Mouse (Mus musculus) hindbrain, embryonic 10.5 days (tissue): ENCODE results near the gene Psg25. TPM values are rescaled to one million over a fixed set of nuclear protein-coding genes. Genes with fewer than 3 reads are reported as not detected.
A peak's percentile ranks its signal among the peaks of the same experiment; 100 is the strongest.
"Not testable (repeated sequence)": the region's sequence is repeated elsewhere in the genome, so short reads cannot be mapped to it uniquely, and the experiment has no call there.

Experiments
- DNase-seq: peaks from one replicate; pipeline ENCODE4 v3.0.0-alpha.2; 2017; ENCODE audit warnings: low spot score
- H3K27ac ChIP-seq: fragments of 300-500 bp; sonication (generic); 2 replicates; pipeline ENCODE4 v1.5.1; 2016; ENCODE audit warnings: mild to moderate bottlenecking, moderate library complexity
- H3K27me3 ChIP-seq: fragments of 300-500 bp; sonication (generic); 2 replicates; pipeline ENCODE4 v1.6.1; 2016; ENCODE audit warnings: mild to moderate bottlenecking; ENCODE audit not compliant: poor library complexity, insufficient read depth, severe bottlenecking
- H3K36me3 ChIP-seq: fragments of 300-500 bp; sonication (generic); 2 replicates; pipeline ENCODE4 v1.6.1; 2016; ENCODE audit warnings: mild to moderate bottlenecking, moderate library complexity
- H3K4me1 ChIP-seq: fragments of 300-500 bp; sonication (generic); replicated peaks from 2 replicates; pipeline ENCODE4 v1.6.1; 2016; ENCODE audit warnings: mild to moderate bottlenecking
- H3K4me3 ChIP-seq: fragments of 300-500 bp; sonication (generic); 2 replicates; pipeline ENCODE4 v1.5.1; 2016; ENCODE audit warnings: mild to moderate bottlenecking, moderate library complexity
- H3K9me3 ChIP-seq: fragments of 300-500 bp; sonication (generic); 2 replicates; pipeline ENCODE4 v1.6.1; 2016; ENCODE audit warnings: mild to moderate bottlenecking, moderate library complexity
- WGBS: fragments of 180-500 bp; shearing (Covaris S2); methylation state at CpG from one replicate; pipeline ENCODE4 v1.1.7; 2016; 5-methylcytosine and 5-hydroxymethylcytosine counted together
- polyA plus RNA-seq: library from polyadenylated mRNA; unstranded; fragments of >200 nt; fragmentation: Nextera tagmentation; extraction: Ambion mirVana; gene quantifications from 2 replicates; pipeline ENCODE4 v1.2.1, GENCODE M21; 2016

Psg25 gene
- polyA plus RNA-seq = not detected in 2 replicates

DNA sequence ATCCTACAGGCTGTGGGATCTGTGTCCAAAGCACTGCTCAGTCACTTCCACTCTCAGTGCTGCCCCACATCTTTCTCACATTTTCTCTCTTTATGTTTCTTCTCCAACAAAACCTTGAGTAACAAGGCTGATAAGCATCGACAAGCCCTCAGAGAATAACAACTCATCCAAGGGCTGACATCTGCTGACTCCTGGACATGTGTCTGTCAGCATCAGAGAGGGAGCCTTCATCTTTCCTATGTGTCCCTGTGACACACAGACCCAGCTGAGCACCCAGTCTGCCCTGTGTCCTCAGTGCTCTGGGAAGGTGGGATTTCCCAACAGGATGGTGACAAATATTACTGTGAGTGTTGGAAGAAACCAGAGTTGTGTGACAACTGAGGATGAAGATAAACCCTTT, at the start of gene Psg25:
Gene Psg25, minus strand, starts transcription at position 101 of the 400 bp plus-strand sequence.
- no peaks in the 10 kb centered on the region for H3K27me3 ChIP-seq
- no peaks in the 10 kb centered on the region for H3K36me3 ChIP-seq
- H3K27ac ChIP-seq = no peak within 1 kb of the TSS
- H3K4me1 ChIP-seq = no peaks in the 10 kb centered on the region
- H3K4me3 ChIP-seq = no peak within 1 kb of the TSS
- WGBS = 93% methylated on average over 1 of the region's 1 CpGs
- DNase-seq = no peak
- H3K9me3 ChIP-seq = peaks cover 17% of the 10 kb centered on the region; the same call in 1 of the 2 replicates

DNA sequence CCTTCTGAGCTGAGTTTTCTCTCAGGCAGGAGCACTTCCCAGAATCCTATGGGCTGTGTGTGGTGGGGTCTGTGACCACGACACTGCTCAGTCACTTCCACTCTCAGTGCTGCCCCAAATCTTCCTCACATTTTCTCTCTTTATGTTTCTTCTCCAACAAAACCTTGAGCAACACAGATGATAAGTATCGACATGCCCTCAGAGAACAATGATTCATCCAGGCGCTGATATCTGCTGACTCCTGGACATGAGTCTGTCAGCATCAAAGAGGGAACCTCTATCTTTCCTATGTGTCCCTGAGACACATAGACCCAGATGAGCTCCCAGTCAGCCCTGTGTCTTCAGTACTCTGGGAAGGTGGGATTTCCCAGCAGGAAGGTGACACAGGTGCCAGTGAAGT, 35.1 kb upstream of the Psg25 start, which contains the start of gene Psg27:
Gene Psg27, minus strand, starts transcription at position 101 of the 400 bp plus-strand sequence.
- no peak for DNase-seq
- H3K36me3 ChIP-seq = no peaks in the 10 kb centered on the region
- H3K9me3 ChIP-seq = peaks cover 22% of the 10 kb centered on the region
- 84% methylated on average over 3 of the region's 3 CpGs for WGBS
- no peaks in the 10 kb centered on the region for H3K4me1 ChIP-seq
- H3K27ac ChIP-seq = no peak within 1 kb of the TSS
- H3K27me3 ChIP-seq = no peaks in the 10 kb centered on the region
- no peak within 1 kb of the TSS for H3K4me3 ChIP-seq

- no peak for DNase-seq
- Histone ChIP-seq H3K9me3 (peaks cover 35% of the 10 kb centered on the region), H3K27ac (no peak overlapping the region), H3K36me3 (no peaks in the 10 kb centered on the region), H3K4me3 (no peak overlapping the region), H3K27me3 (no peaks in the 10 kb centered on the region), H3K4me1 (no peaks in the 10 kb centered on the region)
Measured at GRCm38 (mm10) chr7:18559850-18560249, 27.8 kb upstream of the Psg25 start.

GRCm38 (mm10) chr7:18555751-18556150, 23.7 kb upstream of the Psg25 start:
- not testable (repeated sequence) for H3K27ac ChIP-seq, H3K27me3 ChIP-seq, H3K4me3 ChIP-seq, H3K4me1 ChIP-seq, DNase-seq, H3K36me3 ChIP-seq
- WGBS = 81% methylated on average over 3 of the region's 3 CpGs
- peaks cover 33% of the 10 kb centered on the region for H3K9me3 ChIP-seq

DNA sequence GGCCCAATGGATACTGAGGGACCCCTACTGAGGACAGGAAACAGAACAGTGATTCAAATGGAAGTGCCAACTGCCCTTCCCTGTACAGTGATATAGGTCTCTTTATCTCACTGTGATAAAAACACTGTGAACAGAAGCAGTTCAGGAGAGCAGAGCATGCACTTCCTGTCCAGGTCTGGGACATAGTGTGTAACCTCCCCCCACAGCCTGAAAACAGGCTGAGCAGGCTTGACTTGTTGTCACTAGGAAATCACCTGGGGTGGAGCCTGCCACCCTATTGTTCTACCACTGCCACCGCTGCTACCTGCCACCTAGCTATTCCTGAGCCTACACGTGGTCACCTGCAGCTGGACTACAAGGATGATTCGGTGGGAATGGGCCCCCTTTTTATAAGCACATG, 1.4 kb upstream of the Psg25 start:
- WGBS = 65% methylated on average over 3 of the region's 3 CpGs
- Histone ChIP-seq H3K27me3 (no peaks in the 10 kb centered on the region), H3K27ac (no peak overlapping the region), H3K36me3 (no peaks in the 10 kb centered on the region), H3K4me3 (no peak overlapping the region), H3K9me3 (0 out of 2 replicates have a peak, but pooled peaks cover 17% of the 10 kb centered on the region), H3K4me1 (no peaks in the 10 kb centered on the region)
- DNase-seq = no peak

GRCm38 (mm10) chr7:18524668-18525067, 7.4 kb downstream of the Psg25 start:
- H3K9me3 ChIP-seq = peaks cover 10% of the 10 kb centered on the region; the same call in 1 of the 2 replicates
- no peaks in the 10 kb centered on the region for H3K4me1 ChIP-seq
- no peak overlapping the region for H3K4me3 ChIP-seq
- H3K36me3 ChIP-seq = no peaks in the 10 kb centered on the region
- H3K27me3 ChIP-seq = no peaks in the 10 kb centered on the region
- WGBS = 94% methylated on average over 8 of the region's 8 CpGs
- no peak overlapping the region for H3K27ac ChIP-seq
- no peak for DNase-seq

DNA sequence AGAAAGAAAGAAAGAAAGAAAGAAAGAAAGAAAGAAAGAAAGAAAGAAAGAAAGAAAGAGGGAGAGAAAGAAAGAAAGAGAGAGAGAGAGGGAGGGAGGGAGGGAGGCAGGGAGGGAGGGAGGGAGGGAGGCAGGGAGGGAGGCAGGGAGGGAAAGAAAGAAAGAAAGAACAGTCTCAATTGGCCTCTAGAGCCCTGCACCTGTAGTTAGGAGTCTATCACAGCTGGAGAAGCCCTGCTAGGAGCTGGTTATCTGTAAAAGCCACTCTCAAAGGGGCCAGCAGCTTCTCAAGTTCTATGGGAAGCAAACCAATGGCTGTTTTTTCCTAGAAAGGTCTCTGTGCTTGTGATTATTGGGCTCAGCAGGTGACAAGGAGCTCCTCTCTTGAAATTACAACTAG, 19.2 kb downstream of the Psg25 start:
- not testable (repeated sequence) for DNase-seq, H3K36me3 ChIP-seq, H3K27me3 ChIP-seq

GRCm38 (mm10) chr7:18512417-18512816, 19.7 kb downstream of the Psg25 start:
- 62% methylated on average over 2 of the region's 2 CpGs for WGBS
- not testable (repeated sequence) for H3K27ac ChIP-seq, H3K9me3 ChIP-seq, H3K36me3 ChIP-seq, H3K4me1 ChIP-seq, H3K4me3 ChIP-seq, DNase-seq, H3K27me3 ChIP-seq

More for the DNA sequence above, 19.2 kb downstream of the Psg25 start:
- H3K27ac ChIP-seq, H3K9me3 ChIP-seq, H3K4me1 ChIP-seq, H3K4me3 ChIP-seq: not testable (repeated sequence)

DNA sequence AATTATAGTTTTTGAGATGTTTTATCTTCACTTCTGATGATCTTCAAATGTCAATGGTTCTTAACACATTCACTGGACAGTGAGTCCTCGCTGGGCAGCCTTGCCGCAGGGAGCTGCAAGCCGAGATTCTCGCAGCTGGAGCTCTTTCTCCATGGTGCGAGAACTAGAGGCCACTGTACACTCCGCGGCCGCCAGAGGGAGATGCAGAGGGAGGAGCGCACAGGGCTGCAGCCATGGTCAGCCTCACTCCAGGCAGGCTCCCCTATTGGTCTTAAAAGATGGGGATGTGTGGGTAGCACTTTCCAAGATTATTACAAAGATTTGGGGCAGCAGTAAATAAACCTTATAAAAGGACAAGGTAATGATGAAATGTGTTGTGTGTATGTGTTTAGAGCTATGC, 20.6 kb downstream of the Psg25 start:
- Histone ChIP-seq H3K27me3 (no peaks in the 10 kb centered on the region), H3K4me3 (no peak overlapping the region), H3K4me1 (no peaks in the 10 kb centered on the region), H3K27ac (no peak overlapping the region), H3K9me3 (no peaks in the 10 kb centered on the region), H3K36me3 (no peaks in the 10 kb centered on the region)
- DNase-seq = peak; percentile 42
- 23% methylated on average over 9 of the region's 9 CpGs for WGBS

GRCm38 (mm10) chr7:18484077-18484476, 48.0 kb downstream of the Psg25 start, which contains the start of gene Psg26:
TSS of gene Psg26 (minus strand) at chr7:18484177.
- H3K4me1 ChIP-seq = no peaks in the 10 kb centered on the region

More at GRCm38 (mm10) chr7:18484077-18484476, 48.0 kb downstream of the Psg25 start, which contains the start of gene Psg26:
- no peak within 1 kb of the TSS for H3K27ac ChIP-seq
- H3K4me3 ChIP-seq = no peak within 1 kb of the TSS
- no peak for DNase-seq
- H3K36me3 ChIP-seq = no peaks in the 10 kb centered on the region
- no peaks in the 10 kb centered on the region for H3K27me3 ChIP-seq
- WGBS = 66% methylated on average over 1 of the region's 1 CpGs
- H3K9me3 ChIP-seq = peaks cover 46% of the 10 kb centered on the region

Other genes with a start within 250 kb of the Psg25 start
- gene Psg18, start 177.3 kb downstream of the Psg25 start, polyA plus RNA-seq = not detected in 2 replicates
- not detected in 2 replicates for gene Psg28, start 100.2 kb downstream of the Psg25 start, polyA plus RNA-seq
- not detected in 2 replicates for gene Psg26, start 48.1 kb downstream of the Psg25 start, polyA plus RNA-seq
- not detected in 2 replicates for gene Psg27, start 35.0 kb upstream of the Psg25 start, polyA plus RNA-seq
- gene Psg23, start 84.2 kb upstream of the Psg25 start, polyA plus RNA-seq = not detected in 2 replicates
- not detected in 2 replicates for gene Psg21, start 124.5 kb upstream of the Psg25 start, polyA plus RNA-seq
- gene Psg20, start 153.9 kb upstream of the Psg25 start, polyA plus RNA-seq = not detected in 2 replicates
- not detected in 2 replicates for gene Psg22, start 185.8 kb upstream of the Psg25 start, polyA plus RNA-seq